Mouse (Mus musculus) lung, postnatal 4 days (tissue): ENCODE measurements around the gene Skp2.
"Not testable (repeated sequence)": the region's sequence is repeated elsewhere in the genome, so short reads cannot be mapped to it uniquely, and the experiment has no call there.

Experiments
- DNase-seq, 2 experiments: peaks; one replicate each; pipeline ENCODE4 v3.0.0; 2021

Gene Skp2

DNA sequence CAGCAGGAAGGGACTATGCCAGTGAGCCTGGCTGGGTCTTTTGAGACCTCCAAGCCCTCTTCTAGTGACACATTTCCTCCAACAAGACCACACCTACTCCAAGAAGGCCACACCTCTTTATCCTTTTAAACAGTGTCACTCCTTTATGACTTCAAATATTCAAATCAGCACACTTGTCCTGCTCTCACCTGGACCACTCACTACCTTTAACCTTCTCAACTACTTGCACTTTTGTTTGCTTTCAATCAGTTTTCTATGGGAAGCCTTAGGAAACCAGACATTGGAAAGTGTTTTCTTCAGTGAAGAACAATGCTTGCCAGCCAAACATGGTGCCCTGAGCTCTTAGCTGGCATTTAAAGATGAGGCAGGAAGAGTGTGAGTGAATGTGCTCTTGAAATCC, at the start of gene Skp2:
Skp2 (minus strand) TSS at position 101 of the 400 bp plus-strand sequence.
- no peak for DNase-seq

DNA sequence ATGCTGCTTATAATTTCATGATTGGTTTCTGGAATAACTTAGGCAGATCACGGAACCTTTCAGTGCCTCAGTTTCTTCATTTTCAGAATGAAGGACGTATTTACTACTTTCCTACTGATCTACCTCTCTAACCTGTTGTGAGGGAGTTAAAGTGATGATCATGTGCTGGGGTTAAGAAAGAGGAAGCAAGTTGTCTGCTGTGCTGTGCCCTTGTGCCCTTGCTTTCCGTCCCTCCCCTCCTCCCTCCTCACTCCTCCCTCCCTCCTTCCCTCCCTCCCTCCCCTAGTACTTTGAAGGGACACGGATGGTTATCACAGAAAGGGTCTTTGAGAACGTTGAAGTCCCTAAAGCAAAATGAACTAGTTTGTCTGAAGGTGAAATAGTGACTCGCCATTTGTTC, 43.2 kb upstream of the Skp2 start:
- no peak for DNase-seq

DNA sequence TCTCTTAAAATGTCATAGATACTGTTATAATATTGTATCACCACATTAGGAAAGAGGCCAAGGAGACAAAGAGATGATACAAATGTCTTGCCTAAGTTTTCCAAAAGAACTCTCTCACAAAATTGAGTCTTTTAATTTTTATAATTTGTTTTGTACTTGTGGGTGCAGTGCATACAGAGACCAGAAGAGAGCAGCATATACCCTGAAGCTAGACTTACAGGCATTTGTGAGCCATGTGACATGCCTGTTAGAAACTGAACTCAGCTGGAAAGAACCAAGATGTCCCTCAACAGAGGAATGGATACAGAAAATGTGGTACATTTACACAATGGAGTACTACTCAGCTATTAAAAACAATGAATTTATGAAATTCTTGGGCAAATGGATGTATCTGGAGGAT, 37.5 kb upstream of the Skp2 start:
- not testable (repeated sequence) for DNase-seq

DNA sequence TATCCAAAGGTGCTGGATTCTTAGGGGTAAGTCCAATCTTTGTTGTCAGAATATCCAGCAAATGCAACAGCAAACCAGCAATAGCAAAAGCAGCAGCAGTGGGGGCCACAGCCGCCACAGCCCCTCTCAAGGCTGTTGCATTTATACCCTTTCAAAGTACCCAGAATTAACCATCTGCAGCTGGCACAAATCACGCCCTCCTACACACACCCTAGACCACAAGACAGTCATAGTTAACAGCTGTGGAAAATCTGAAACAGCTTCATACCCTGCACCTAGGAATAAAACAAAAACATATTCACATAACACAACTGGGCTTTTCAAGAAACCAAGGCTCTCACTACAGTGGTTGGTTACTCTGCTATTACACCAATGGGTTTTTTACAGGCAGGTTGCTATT, 34.6 kb upstream of the Skp2 start:
- DNase-seq, result no peak

DNA sequence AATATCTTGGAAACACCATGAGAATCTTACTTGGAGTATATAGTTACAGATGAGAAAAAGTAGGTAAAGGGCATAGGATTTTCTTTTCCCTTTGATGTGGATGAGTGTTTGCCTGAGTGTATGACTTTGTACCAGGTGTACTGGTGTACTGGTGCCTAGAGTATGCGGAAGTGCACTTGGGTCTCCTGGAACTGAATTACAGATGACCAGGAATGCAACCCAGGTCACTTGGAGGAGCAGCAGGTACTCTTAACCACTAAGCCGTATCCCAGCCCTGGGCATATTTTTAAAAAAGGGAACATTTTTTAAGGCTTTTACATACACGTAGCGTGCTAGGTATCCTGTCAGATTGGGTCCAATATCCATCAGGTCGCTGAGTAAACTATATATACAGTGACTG, 28.8 kb upstream of the Skp2 start:
- DNase-seq, result no peak

DNA sequence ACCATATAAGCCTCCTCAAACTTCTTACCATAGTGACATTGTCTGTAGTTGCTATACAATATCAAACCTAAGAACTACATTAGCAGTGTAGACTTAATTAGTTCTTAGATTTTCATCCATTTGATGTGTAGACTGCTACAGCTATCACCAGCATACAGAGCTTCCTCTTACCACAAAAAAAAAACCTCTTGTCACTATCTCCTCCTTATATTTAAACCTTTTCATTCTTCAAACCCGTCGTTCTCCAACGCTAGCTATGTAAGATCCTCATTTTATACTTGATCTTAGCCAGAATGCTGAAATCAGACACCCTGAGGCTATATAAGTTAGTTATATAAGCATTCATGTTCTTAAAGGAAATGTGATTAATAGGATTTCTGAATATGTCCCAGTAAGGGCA, 21.8 kb upstream of the Skp2 start:
- DNase-seq, result no peak

DNA sequence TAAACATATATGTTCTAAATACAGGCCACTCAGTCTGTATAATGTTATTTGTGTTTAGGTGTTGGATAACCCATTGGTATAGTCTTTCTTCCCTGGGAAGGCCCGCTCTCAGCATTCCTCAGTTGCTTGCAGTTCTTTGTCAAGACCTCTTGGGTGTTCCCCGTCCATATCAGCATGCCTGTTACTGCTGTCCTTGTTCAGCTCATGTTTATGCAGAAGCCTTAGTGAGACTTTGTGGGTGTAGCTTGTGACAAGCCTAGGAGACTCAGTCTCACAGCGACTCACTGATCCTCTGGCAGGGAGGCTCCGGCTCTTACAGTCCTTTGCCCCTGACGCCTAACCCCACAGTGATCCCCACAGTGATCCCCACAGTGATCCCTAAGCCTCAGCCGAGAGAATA, 8.9 kb upstream of the Skp2 start:
- no peak for DNase-seq

DNA sequence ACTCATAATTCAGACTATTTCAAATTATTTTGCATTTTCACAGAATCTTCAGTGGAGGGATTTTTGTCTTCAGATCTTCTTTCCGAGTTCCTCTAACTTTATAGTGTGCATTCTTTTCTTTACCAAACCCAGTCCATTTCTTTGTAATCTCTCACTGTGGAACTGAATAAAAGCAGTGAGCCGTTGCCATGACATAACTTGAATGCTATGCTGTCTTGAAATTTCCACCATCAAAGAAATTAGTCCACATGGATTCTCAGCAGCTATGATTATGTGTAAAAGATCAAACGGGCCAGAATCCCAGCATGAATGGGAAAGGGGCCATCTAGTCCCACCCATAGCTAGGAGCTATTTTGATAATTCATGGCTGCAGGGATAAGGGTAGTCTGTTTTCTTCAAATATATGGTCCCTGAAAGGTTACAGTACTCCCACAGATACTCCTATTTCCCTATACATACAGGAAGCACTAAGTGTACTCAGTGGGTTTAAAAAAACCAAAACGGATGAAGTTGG, 7.4 kb upstream of the Skp2 start:
- DNase-seq, result no peak

DNA sequence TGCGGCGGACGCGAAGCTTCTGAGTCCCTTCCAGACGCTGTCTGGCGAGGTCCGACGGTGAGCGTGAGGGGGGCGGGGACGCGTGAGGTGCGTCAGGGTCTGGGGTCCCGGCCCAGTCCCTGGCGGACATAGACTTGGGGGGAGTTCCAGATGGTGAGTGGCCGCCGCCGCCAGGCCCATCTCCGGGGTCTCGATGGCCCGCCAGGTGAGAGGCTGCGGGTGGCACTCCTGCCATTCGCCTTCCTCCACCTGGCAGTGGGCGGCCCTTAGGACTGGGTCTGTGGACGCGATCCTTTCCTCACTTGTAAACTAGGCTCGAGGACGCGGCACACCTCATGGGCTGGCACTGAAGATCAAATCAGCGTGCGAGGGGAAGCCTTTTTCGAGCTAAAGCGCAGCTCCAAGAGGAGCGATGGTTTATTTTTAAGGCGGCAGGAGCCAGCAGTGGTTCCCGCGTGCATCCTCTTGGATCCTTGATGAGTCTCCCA, 14.5 kb downstream of the Skp2 start:
- peak; percentile 60 for DNase-seq

DNA sequence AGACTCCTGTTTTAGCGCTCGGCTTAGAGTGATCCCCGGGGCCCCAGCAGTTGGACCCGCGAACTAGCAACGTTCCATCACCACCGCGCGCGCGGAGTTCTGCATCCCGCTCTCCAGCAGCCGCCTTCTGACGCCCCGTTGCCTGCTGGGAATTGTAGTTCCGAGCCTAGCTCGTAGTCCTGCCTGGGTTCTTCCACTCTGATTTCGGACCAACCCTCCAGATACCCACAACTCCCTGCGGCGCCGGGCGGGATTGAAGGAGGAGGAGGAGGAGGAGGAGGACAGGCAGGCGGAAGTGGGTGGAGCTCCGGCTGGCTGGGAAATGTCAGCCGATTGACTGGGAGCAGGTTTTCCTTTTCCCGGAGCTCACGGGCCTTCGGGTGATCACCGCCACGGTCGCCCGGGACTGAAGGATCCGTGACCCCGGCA, 15.0 kb downstream of the Skp2 start, which contains the start of gene Lmbrd2:
Lmbrd2 (plus strand) TSS at position 299 of the 429 bp plus-strand sequence.
- DNase-seq, result peak; percentile 97

DNA sequence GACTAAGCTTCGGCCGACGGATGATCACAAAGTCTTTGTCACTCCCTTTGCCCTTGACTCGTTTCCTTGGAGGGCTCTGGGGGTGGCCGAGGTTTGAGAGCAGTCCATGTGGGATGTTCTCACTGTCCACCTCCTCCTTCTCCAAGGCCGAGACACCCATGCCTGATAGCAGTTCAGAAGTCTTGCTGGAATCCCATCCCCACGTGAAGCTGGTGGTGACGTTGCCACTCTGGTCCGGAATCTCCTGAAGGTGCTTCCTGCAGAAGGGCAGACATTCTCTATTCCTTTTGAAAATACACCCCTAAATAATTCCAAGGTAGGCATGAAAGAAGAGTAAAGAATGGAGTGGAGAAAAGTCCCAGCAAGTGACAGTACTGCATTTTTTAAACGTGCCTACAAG, 15.8 kb downstream of the Skp2 start:
- DNase-seq, result no peak

DNA sequence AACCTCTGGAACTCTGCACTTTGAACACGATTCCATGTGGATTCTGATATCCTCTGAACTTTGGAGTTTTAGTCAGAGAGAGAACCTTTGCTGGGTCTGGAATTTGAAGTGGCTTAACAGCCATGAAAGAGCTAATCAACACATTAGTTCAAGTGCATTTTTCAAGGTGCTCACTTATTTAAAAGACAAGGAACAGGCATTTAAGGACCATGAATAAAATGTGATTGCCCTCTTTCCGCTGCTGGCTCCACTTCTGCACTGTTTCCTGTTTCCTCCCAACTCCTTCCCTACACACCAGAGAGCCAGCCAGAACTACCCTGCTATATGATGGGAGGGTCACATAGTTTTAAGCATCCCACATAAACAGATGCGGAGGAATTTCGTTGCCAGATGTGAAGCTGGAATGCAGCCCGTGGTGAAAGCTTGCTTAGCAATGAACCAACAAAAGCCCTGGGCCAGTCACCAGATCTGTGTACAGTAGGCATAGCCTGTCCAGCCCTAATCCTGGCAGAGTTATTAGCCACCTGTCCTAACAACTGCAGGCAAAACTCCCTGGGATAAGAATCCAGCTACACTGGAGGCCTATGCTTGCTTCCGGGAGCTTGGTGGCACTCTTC, 20.2 kb downstream of the Skp2 start:
- peak; percentile 41 to 55 for DNase-seq

DNA sequence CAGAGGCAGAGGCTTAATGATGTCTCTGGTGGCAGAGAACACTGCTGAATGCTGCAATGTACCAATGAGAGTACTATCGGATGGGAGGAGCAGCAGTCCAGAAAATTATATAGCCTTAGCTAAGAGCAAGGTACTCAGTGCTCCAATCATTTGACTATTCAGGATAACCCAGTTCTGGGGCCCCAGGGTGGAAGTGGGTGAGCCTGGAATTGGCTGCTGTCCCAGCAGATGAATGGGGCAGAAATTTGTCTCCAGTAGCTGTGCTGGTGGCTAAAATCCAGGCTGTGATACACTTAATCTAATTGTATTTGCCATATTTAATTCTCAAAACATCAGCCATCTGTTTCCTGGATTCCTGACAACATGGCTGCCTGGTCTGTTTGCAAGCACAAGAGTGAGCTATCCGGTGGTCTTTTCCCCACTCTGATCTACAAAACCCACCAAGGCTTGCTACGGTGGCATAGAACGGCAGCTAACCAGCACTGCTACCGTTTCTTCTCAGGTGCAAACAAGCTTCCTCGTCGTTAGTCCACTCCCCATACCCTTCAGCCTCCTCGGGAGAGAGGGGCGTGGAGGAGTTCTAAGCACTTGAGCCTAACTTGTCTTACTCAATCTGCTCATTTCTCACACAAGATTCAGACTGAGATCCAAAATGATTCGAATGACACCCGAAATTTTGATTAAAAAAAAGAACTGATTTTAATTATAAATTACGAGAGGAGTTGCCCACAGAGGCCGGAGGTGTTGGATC, 22.4 kb downstream of the Skp2 start:
- DNase-seq, result no peak

DNA sequence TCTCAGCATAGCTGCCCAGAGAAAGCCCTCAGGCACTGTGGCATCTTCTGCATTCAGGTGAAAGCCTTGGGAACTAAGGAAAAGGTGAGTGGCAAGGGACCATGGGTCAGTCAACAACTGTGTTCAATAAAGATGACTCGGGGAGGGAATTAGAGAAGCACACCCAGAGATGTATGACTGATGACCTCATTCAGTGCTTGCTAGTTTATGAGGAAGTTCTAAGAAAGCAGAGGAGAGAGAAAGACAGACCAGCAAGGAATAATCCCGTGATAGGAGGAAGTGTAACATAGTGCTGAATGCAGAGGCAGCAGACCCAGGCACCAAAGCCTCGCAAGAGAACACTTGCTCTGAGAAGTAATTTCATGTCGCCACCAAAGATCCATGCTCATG, 23.7 kb downstream of the Skp2 start:
- DNase-seq, result no peak

DNA sequence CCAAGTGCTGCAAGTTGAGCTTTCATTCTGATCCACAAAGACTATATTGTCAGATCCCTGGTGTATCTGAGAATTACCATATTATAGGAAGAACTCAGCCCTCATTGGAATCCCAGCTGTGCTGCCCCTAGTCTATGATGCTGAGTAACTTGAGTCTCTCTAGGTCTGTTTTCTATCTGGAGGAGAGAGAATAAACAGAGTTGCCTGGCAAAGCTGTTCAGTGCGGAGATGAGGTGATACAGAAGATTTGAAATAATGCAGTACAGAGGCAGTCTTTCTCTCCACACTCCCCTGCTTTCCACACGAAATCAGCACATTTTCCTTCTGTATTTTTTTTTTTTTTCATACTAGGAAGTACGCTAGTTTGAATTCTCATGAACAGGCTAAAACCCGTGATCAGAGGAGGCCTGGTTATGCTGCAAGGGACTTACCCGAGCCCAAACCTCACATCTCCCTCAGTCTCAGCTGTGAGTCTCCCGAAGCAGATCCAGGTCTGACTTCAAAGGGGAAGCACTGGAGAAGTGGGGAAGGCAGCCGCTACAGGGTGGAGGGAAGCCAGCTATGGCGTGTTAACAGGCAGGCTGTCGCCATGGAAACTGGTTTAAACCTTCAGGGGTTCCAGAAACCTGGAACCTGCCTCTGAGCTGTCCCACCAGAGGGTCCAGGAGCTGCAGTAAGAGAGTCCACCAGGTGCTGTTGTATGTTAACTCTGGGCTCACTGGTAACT, 24.3 kb downstream of the Skp2 start:
- no peak for DNase-seq

DNA sequence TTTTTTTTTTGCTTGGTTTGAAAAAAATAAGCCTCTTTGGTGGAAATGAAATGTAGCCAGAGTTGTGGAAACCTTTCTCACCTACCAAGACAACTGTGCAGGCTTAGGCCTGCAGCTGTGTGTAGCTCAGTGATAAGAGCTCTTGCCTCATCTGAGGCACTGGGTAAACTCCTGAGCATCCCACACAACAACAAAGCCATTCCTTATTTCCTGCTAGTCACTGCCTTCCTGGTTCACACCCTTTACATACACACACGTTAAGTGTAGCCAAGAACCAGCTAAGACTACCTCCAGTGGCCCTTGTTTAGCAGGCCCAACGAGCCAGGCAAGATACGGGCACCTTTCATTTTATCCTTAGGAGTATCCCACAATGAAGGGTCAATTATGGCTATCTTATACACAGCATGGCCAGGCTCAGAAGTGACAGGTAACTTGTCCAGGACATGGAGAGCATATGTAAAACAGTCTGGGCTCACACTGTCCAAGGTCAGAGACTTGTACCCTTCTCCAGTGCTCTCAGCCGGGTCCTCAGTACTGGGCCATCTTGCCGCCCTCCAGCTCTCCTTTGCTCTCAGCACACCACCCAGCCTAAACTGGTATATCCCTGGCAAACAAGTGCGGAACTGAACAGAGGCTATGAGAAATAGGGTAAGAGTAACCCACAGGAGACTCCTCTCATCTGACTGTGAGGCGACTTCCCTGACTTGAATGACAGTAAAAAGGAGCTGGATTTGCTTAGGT, 28.0 kb downstream of the Skp2 start:
- no peak for DNase-seq

DNA sequence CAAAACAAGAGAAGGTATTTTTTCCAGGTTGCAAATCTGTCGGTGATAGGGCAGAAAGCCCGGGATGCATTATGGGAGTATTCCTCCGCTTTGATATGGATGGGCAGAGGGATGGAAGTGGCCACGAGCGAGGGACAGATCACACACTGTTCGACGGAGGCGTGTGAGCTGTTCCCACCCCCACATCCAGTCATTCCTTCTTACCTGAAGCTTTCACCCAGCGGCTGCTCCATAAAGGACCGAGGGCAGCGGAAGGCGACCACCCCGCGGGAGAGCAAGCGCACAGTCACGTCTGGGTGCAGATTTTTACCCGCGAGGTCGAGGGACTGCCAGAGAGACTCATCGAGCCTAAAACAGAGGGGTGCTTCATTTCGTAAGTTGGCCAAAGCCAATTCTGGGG, 30.4 kb downstream of the Skp2 start:
- DNase-seq, result no peak

DNA sequence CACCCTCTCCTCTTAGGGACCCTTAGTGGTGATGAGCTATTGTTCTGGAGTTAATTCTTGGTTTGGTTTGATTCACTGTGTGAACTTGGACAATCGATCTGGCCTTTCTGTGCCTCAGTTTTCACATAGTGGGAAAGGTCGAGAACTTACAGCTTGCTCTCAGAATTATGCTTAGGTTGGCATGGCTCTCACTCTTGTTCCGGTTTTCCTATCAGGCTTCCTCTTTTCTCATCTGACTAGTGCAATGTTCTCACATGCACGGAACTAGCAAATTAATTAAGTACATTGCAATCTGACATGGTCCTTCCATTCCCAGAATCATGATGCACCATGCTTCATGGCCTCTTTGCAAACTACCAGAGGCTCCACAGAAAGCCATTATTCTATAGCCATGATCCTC, 32.2 kb downstream of the Skp2 start:
- no peak for DNase-seq

DNA sequence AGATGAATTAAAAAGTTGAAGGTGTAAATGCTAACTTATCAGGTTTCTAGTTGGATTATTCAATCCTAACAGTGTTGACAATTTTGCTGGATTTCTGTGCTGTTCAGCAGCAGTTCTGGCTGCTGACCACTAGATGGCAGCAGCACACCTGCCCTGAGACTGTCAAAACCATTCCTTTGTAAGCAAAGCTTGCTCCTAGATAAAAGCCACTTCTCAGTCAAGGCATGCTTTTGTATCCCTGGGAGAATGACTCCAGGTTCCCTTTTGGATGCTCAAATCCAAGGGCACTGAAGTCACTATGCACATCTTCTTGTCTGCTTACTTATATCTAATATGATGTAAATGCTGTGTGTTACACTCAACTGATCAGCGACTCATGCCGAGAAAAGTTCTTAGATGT, 35.1 kb downstream of the Skp2 start:
- peak in 1 of 2 experiments; percentile 57 for DNase-seq

DNA sequence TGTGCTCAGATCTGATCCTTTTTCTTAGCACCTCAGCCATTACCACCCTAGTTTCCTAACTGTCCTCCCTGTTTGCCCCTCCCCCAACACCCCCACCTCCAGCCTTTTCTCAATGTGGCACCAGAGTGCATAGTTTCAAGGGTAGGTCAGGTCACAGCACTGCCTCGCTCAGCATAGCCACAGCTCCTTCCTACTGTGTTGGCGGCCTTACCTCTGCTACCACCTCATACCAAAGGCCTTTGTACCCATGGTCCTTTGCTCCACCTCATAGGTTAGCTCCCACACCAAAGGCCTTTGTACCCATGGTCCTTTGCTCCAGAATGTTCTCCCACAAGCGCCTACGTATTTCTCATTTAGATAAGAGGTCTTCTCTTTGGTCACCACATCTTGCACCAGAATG, 36.4 kb downstream of the Skp2 start:
- DNase-seq, result no peak

DNA sequence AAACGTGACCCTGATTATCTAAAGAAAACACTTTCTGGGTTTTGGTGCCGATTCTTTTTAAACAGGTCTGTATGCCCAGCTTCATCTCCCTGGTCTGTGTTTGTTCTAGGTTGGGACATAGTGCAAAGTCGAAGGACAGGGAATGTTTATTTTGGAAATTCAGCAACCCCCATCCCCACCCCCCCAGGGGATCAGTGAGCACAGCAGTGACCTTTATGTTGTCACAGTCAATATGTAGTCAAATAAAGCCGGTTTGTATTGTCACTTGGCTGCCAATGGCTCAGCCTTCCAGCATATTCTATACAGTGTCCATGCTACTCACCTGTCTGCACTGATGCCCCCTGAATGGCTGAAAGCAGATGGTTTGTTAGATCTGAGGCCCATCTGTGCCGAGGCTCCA, 40.6 kb downstream of the Skp2 start:
- no peak for DNase-seq

DNA sequence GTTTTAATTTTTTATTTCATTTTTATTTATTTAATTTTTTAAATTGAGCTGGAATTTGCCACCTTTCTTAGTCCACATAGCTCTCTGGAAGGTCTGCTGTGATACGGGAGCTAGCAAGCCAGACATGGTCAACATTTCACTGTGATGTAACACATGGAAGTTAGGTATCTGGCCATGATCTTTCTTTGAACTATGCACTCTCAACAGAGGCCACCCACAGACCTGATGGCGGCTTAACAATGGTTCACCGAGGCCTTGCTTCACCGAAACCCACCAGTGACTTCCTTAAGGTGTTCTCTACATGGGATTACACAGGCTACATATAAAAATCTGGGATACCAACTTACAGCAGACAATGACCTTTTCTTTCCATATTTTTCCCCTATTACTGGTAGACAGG, 41.1 kb downstream of the Skp2 start:
- DNase-seq, result no peak

DNA sequence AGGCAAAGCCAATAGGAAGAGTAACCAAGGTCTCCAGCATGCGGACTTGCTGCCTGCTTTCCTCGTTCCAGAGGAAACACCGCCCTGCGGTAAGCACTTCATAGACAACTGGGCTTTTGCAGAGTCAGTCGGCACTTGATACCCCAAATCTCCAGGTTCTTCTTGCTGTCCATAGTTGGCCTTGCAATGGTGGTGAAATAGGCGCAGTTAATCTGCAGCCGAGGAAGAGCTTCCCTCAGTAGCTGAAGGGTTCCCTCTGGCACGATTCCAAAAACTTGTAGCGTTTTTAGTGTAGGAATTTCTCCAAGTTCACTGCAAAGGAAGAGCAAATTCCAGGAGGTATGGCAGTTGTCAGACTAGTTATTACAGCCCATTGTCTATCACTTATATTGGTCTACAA, 41.7 kb downstream of the Skp2 start:
- no peak for DNase-seq
